Mouse (Mus musculus) heart, embryonic 11.5 days (tissue): ENCODE data around the gene Map3k19. TPM values are rescaled to one million over a fixed set of nuclear protein-coding genes. Genes with fewer than 3 reads are reported as not detected.

ENCODE experiments used
- ATAC-seq: fragments of 200-750 bp; cut with Nextera tagmentation; replicated peaks from 2 replicates; pipeline ENCODE4 v1.8.0; 2017; ENCODE audit warnings: moderate library complexity; ENCODE audit not compliant: insufficient number of reproducible peaks, low FRiP score, low TSS enrichment
- H3K27ac ChIP-seq: fragments of 300-500 bp; sonication (generic); 2 replicates; pipeline ENCODE4 v1.5.1; 2014; ENCODE audit warnings: mild to moderate bottlenecking, low read depth, low read length
- H3K27me3 ChIP-seq: fragments of 300-500 bp; sonication (generic); 2 replicates; pipeline ENCODE4 v1.6.1; 2014; ENCODE audit warnings: mild to moderate bottlenecking, low read length, mixed read lengths; ENCODE audit not compliant: control insufficient read depth, insufficient read depth
- H3K36me3 ChIP-seq: fragments of 300-500 bp; sonication (generic); 2 replicates; pipeline ENCODE4 v1.6.1; 2014; ENCODE audit warnings: mild to moderate bottlenecking, low read length, moderate library complexity, mixed read lengths; ENCODE audit not compliant: control insufficient read depth, insufficient read depth
- H3K4me1 ChIP-seq: fragments of 300-500 bp; sonication (generic); 2 replicates; pipeline ENCODE4 v1.6.1; 2014; ENCODE audit warnings: low read length; ENCODE audit not compliant: control insufficient read depth, insufficient read depth
- H3K4me2 ChIP-seq: fragments of 300-500 bp; sonication (generic); 2 replicates; pipeline ENCODE4 v1.6.1; 2014; ENCODE audit warnings: mild to moderate bottlenecking, moderate library complexity
- H3K4me3 ChIP-seq: fragments of 300-500 bp; sonication (generic); 2 replicates; pipeline ENCODE4 v1.5.1; 2014; ENCODE audit warnings: low read depth, low read length
- H3K9ac ChIP-seq: fragments of 300-500 bp; sonication (generic); 2 replicates; pipeline ENCODE4 v1.6.1; 2014; ENCODE audit warnings: mild to moderate bottlenecking, low read depth, low read length, moderate library complexity
- H3K9me3 ChIP-seq: fragments of 300-500 bp; sonication (generic); replicated peaks from 2 replicates; pipeline ENCODE4 v1.6.1; 2016; ENCODE audit warnings: low read length; ENCODE audit not compliant: control insufficient read depth
- WGBS: fragments of 180-500 bp; shearing (Covaris S2); extraction: QIAGEN DNeasy Blood & Tissue Kit; methylation state at CpG from one replicate; pipeline ENCODE4 v1.1.7; 2014; ENCODE audit not compliant: insufficient replicate concordance; 5-methylcytosine and 5-hydroxymethylcytosine counted together
- polyA plus RNA-seq: library from polyadenylated mRNA; unstranded; fragments of >200 nt; fragmentation: Nextera tagmentation; extraction: Ambion mirVana; gene quantifications from 2 replicates; pipeline ENCODE4 v1.2.1, GENCODE M21; 2014

The Map3k19 gene
- polyA plus RNA-seq: not detected in 2 replicates

GRCm38 (mm10) chr1:127854486-127855222, at the start of gene Map3k19:
Gene Map3k19 (minus strand): TSS chr1:127855031.
- Histone ChIP-seq H3K27me3 (no peaks in the 10 kb centered on the region), H3K4me2 (no peak within 1 kb of the TSS), H3K36me3 (no peaks in the 10 kb centered on the region), H3K27ac (no peak within 1 kb of the TSS), H3K9me3 (peaks cover 6% of the 10 kb centered on the region), H3K9ac (no peak within 1 kb of the TSS), H3K4me3 (no peak within 1 kb of the TSS), H3K4me1 (no peaks in the 10 kb centered on the region)
- ATAC-seq: no peak
- WGBS: 78% methylated on average over 14 of the region's 14 CpGs

DNA sequence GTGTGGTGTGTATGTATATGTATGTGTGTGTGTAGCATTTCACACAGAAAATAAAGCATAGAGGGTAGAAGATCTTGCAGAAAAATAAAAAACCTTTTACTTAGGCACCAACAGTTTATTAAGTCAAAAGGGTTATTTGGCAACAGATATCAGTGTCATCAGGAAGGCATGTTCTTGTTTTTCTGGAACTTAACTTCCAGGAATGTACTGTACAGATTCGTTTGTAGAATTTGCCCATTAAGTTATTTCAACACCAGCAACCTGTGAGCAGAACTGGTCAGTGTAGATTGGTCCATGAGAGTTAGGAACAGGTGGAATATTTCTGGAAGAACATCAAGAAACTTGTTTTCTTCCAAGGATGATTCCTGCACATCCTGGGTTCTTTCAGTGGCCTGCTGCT, 44.6 kb upstream of the Map3k19 start:
- H3K9me3 ChIP-seq: no peaks in the 10 kb centered on the region
- H3K36me3 ChIP-seq: peaks cover 5% of the 10 kb centered on the region
- no peaks in the 10 kb centered on the region for H3K4me1 ChIP-seq
- WGBS: 80% methylated on average over 1 of the region's 1 CpGs
- no peak overlapping the region for H3K4me3 ChIP-seq
- H3K9ac ChIP-seq: no peak overlapping the region
- H3K27ac ChIP-seq: no peak overlapping the region
- no peak for ATAC-seq
- H3K27me3 ChIP-seq: no peaks in the 10 kb centered on the region
- no peak overlapping the region for H3K4me2 ChIP-seq

- 41% methylated on average over 8 of the region's 8 CpGs for WGBS
- ATAC-seq: no peak
These were observed 14.4 kb upstream of the Map3k19 start for GRCm38 (mm10) chr1:127869276-127869675.

DNA sequence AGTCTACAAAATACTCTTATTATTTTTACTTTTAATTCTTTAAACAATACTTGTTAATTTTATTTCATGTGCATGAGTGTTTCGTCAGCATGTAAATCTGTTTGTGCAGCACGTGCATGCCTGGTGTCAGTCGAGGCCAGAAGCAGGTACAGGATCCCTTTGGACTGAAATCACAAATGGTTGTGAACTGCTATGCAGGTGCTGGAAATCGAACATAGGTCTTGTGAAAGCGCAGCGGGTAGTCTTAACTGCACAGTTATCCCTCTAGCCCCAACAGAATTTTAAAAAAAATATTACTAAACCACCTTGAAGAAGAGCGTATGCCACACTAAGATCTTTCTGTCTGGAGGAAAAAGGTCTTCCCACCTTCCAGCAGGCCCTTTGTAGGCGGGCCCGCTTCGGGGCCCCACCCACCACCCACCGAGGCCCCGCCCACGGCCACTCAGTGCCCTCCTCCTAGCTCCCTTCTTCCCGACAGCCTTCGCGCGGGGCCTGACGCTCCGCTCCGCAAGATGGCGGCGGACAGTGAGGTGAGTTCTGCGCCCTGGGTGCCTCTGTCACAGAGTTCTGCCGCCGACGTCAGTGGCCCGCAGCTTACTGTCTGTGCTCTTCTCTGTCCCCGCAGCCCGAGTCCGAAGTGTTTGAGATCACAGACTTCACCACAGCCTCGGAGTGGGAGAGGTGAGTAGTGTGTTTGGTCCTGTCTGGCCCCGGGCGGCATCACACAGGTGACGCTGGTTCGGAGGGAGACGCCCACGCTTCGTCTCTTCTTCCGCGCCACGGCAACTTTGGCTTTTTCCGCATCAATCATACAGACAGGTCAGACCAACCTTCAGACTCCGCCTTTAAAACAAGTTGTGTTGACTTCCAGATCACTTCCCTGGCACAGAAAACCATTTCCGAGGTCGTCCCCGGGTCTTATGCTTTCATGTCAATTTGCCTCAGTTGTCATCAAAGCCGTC, 13.8 kb upstream of the Map3k19 start, which contains the start of gene Rab3gap1:
Gene Rab3gap1 (plus strand): TSS at position 474 of the 962 bp plus-strand sequence.
- WGBS: 10% methylated on average over 47 of the region's 47 CpGs
- Histone ChIP-seq H3K27me3 (no peaks in the 10 kb centered on the region), H3K4me3 (peak within 1 kb of the TSS; percentile 86), H3K9me3 (no peaks in the 10 kb centered on the region), H3K4me2 (peak within 1 kb of the TSS; percentile 79), H3K27ac (peak within 1 kb of the TSS; percentile 64), H3K9ac (peak within 1 kb of the TSS; percentile 89), H3K4me1 (no peaks in the 10 kb centered on the region), H3K36me3 (no peaks in the 10 kb centered on the region)
- ATAC-seq: peak; percentile 98

More at GRCm38 (mm10) chr1:127869276-127869675, 14.4 kb upstream of the Map3k19 start:
- Histone ChIP-seq H3K4me1 (no peaks in the 10 kb centered on the region), H3K9ac (peak overlapping the region; percentile 89), H3K27me3 (no peaks in the 10 kb centered on the region), H3K4me2 (peak overlapping the region; percentile 79), H3K27ac (no peak overlapping the region), H3K36me3 (no peaks in the 10 kb centered on the region), H3K9me3 (no peaks in the 10 kb centered on the region), H3K4me3 (peak overlapping the region; percentile 86)

DNA sequence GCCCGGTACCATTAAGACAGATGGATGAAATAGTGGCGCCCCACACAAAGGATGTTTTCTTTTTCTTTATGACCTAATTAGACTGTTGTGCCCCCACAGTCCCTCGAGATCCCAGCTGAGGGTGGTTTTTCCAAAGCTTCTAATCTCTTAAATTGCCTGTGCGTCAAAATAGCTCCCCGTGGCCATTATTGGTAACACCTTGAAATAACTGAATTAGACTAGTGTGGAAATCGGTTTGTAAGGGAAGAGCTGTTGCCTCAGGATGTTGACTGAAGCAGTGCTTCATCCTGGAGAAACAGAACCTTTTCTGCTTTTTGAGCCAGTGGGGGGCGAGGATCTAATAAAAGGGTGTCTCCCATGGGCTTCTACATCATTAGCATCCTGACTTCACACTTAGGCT, 9.0 kb upstream of the Map3k19 start:
- Histone ChIP-seq H3K9me3 (no peaks in the 10 kb centered on the region), H3K4me1 (no peaks in the 10 kb centered on the region), H3K4me2 (no peak overlapping the region), H3K36me3 (no peaks in the 10 kb centered on the region), H3K27ac (no peak overlapping the region), H3K4me3 (no peak overlapping the region), H3K9ac (no peak overlapping the region), H3K27me3 (no peaks in the 10 kb centered on the region)
- 72% methylated on average over 7 of the region's 7 CpGs for WGBS
- no peak for ATAC-seq

- Histone ChIP-seq H3K27me3 (no peaks in the 10 kb centered on the region), H3K4me1 (no peaks in the 10 kb centered on the region), H3K4me3 (no peak overlapping the region), H3K9me3 (no peaks in the 10 kb centered on the region), H3K27ac (no peak overlapping the region), H3K4me2 (no peak overlapping the region), H3K36me3 (no peaks in the 10 kb centered on the region), H3K9ac (no peak overlapping the region)
- no peak for ATAC-seq
- WGBS: 81% methylated on average over 5 of the region's 5 CpGs
These were observed 7.1 kb upstream of the Map3k19 start for GRCm38 (mm10) chr1:127861900-127862299.

DNA sequence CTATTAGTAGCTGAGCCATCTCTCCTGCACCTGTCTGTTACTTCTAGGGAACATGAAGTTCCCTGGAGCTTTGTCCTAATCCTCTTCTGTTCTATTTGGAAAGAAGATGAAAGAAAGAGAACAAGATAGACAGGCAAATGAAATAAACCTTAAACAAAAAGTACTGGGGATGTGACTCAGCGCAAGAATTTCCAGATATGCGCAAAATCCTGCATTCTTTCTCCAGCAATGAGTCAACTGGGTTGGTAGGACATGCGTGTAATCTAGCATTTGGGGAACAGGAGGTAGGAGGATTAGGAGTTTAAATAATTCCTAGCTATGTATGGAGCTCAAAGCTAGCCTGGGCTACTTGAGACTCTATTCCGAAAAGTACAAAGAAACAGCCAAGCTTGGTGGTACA, 5.7 kb upstream of the Map3k19 start:
- 88% methylated on average over 4 of the region's 4 CpGs for WGBS
- Histone ChIP-seq H3K4me3 (no peak overlapping the region), H3K27me3 (no peaks in the 10 kb centered on the region), H3K9me3 (no peaks in the 10 kb centered on the region), H3K27ac (no peak overlapping the region), H3K4me1 (no peaks in the 10 kb centered on the region), H3K36me3 (no peaks in the 10 kb centered on the region), H3K9ac (no peak overlapping the region), H3K4me2 (no peak overlapping the region)
- no peak for ATAC-seq

DNA sequence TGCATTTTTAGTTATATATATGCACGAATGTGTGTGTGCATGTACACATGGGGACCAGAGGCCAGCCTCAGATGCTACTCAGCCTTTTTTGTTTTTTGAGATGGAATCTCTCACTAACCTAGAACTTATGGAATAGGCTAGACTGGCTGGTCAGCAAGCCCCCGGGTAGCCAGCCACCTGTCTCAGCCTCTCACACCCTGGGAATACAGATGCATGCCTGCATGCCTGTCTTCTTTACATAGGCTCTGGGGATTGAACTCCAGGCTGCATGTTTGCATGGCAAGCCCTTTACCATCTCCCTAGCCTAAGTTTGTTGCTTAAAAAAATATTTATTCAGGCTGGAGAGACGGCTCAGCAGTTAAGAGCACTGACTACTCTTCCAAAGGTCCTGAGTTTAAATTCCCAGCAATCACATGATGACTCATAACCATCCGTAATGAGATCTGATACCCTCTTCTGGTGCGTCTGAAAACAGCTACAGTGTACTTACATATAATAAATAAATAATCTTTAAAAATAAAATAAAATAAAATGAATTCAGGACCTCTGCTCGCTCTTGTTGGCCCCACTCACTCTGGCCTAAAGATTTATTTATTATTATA, 5.1 kb upstream of the Map3k19 start:
- WGBS: 65% methylated on average over 6 of the region's 6 CpGs
- Histone ChIP-seq H3K9ac (no peak overlapping the region), H3K27me3 (no peaks in the 10 kb centered on the region), H3K4me3 (no peak overlapping the region), H3K27ac (no peak overlapping the region), H3K4me1 (no peaks in the 10 kb centered on the region), H3K4me2 (no peak overlapping the region), H3K36me3 (no peaks in the 10 kb centered on the region), H3K9me3 (no peaks in the 10 kb centered on the region)
- no peak for ATAC-seq
